ENCODE assay signal across 20 mouse cellular contexts in the genomic region with DNA sequence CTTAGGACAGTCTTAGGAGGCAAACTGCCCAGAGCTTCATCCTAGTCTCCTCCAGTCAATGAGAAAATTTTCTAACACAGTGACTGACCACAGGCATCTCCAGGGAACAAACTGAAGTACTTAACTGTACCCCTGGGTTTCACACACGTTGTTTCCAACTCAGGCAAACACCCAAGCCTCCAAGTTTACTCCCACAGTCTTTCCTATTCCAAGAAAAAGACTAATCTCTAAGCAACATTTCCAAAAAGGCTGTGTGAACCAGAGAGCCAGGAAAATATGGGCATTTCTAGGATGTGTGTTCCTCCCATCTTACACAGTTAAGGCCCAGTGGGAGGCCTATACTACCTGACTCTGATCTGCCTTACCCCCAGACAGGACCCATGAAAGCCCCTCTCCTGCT.
DNase-seq lines count a peak whose midpoint lies in the region; ATAC-seq and TF ChIP-seq lines count a peak whose summit lies in the region.
"Had no signal": no experiment of that assay in that cellular context is flagged by ENCODE, and none has a peak within 500 bp of the region (broad histone marks: within the 10 kb centered on the region; RNA-seq: fewer than 3 reads in every experiment).

No protein-coding gene starts in this region.

- no peak overlapping the region for H3K27ac ChIP-seq in gastrocnemius, adult 2 months
- H3K27ac ChIP-seq: embryonic facial prominence, embryonic 12.5 days; forebrain, embryonic 15.5 days; heart, adult 2 months; heart, embryonic 15.5 days; hindbrain, embryonic 13.5 days; hindbrain, postnatal 0 days had no signal

- peak; percentile 76 for ATAC-seq in frontal cortex, adult (ENCODE audit: low TSS enrichment)
- ATAC-seq: activated CD4-positive, CD25-positive, alpha-beta regulatory T cell, adult 4 months; forebrain, embryonic 15.5 days; hindbrain, postnatal 0 days; Patski had no signal

- H3K4me3 ChIP-seq in gastrocnemius, adult 2 months = no peak overlapping the region
- H3K4me3 ChIP-seq: embryonic facial prominence, embryonic 12.5 days; forebrain, embryonic 15.5 days; heart, adult 2 months; heart, embryonic 15.5 days; hindbrain, embryonic 13.5 days had no signal

- no peak for TF ChIP-seq CTCF in gastrocnemius, adult 2 months (IDR thresholded peaks at IDR 0.05)

- intact Hi-C loops in gastrocnemius, adult 2 months (cut with DNase I) = no loop called here

- no peak for DNase-seq in frontal cortex, postnatal 10 days (ENCODE audit: low spot score in 2 of 2)
- peak; percentile 16 for DNase-seq in gastrocnemius, postnatal 25 days
- no peak for DNase-seq in gastrocnemius, adult 2 months
- DNase-seq in brain, adult 2 months (ENCODE audit: low read depth, low spot score) = peak; percentile 22
- no peak for DNase-seq in cerebellum, postnatal 10 days
- DNase-seq: adrenal gland, adult 8-10 months; cerebellum, adult 11 months; cerebellum, adult 8-10 months; cerebellum, postnatal 25 days; heart, adult 2 months; heart, postnatal 14 days; kidney, adult 11 months had no signal

Comparison
In these comparisons a context has a peak if more than half of its experiments do, and no peak if none do; other contexts are left out.
1. DNase-seq: peak in gastrocnemius, postnatal 25 days (single experiment) and brain, adult 2 months (single experiment); none in frontal cortex, postnatal 10 days (0 of 2), gastrocnemius, adult 2 months (single experiment) and cerebellum, postnatal 10 days (0 of 2).